Mouse (Mus musculus) cortical plate, adult 2 months (tissue): ENCODE results near the gene Snx21.

Experiments
- CTCF ChIP-seq: fragments of 200-500 bp; IDR thresholded peaks from 2 replicates; pipeline ENCODE4 v1.5.1; 2011; ENCODE audit warnings: mild to moderate bottlenecking, control low read depth, low read length; ENCODE audit not compliant: insufficient read depth; ENCODE audit errors: extremely low read depth
- POLR2A ChIP-seq: fragments of 200-500 bp; IDR thresholded peaks from 2 replicates; pipeline ENCODE4 v1.6.1; 2011; ENCODE audit warnings: mild to moderate bottlenecking, low read length, control low read depth; ENCODE audit not compliant: insufficient read depth; ENCODE audit errors: extremely low read depth

- TF ChIP-seq CTCF (no peak), POLR2A (no peak)
Observed at GRCm38 (mm10) chr2:164761502-164761901, 24.1 kb upstream of the Snx21 start.
